Mouse (Mus musculus) adrenal gland, adult 8-10 months (tissue): ENCODE measurements around the gene Pgghg. TPM values are rescaled to one million over a fixed set of nuclear protein-coding genes. Genes with fewer than 3 reads are reported as not detected.

ENCODE experiments used
- DNase-seq: peaks from one replicate; pipeline ENCODE4 v3.0.0; 2022
- total RNA-seq, 4 experiments: library from RNA; stranded (reverse); gene quantifications; 2 replicates each; pipeline ENCODE4 v1.2.4; 2022

Pgghg gene
- total RNA-seq, 4 experiments from 2014 or later = 37.1 to 69.0 (median 52.9) TPM

DNA sequence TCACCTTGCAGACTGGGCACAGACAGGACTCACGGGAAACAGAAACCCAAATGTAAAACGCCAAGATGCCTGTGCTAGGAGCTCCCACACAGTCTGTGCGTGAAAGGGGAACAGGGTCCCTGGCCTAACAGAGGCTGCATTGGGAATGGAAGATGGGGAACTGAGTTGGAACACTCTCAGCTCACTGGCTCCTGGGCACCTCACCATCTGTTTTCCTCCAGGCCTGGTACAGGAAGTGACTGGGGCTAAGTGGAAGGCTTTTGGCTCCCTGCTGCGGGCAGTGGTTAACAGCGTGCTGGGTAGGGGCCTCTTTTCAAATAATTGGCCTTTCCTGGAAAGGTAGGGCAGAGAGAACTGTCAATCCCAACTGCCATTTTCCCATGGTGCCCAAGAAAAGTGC, 49.4 kb downstream of the Pgghg start:
- no peak for DNase-seq

GRCm38 (mm10) chr7:140991117-140991689, 50.0 kb downstream of the Pgghg start:
- DNase-seq = no peak

Other genes starting within 250 kb of the Pgghg start
- gene Olfr541, start 244.1 kb upstream of the Pgghg start, total RNA-seq = not detected
- gene Cyp2e1, start 177.7 kb upstream of the Pgghg start, total RNA-seq = 100 to 1,000 TPM in 3 of 4 experiments, 10 to 100 TPM in 1; 87.7 to 302 (median 204) TPM
- not detected for gene Syce1, start 153.5 kb upstream of the Pgghg start, total RNA-seq
- 1 to 10 TPM; 3.8 to 8.6 (median 5.7) TPM for gene Zfp941, start 119.2 kb upstream of the Pgghg start, total RNA-seq
- 1 to 10 TPM in 2 of 4 experiments, under 1 TPM in 1, not detected in 1; 0.73 to 1.8 (median 1.0) TPM for gene Urah, start 106.4 kb upstream of the Pgghg start, total RNA-seq
- not detected for gene Scgb1c1, start 95.8 kb upstream of the Pgghg start, total RNA-seq
- 1 to 10 TPM in 2 of 4 experiments, under 1 TPM in 1, not detected in 1; 0.23 to 1.3 (median 1.2) TPM for gene Odf3, start 93.6 kb upstream of the Pgghg start, total RNA-seq
- gene Gm45785, start 85.1 kb upstream of the Pgghg start, total RNA-seq = 1 to 10 TPM in 2 of 4 experiments, not detected in 2; 1.0 to 1.2 TPM
- 10 to 100 TPM; 59.8 to 87.7 (median 75.9) TPM for gene Ric8a, start 84.4 kb upstream of the Pgghg start, total RNA-seq
- 10 to 100 TPM; 37.7 to 53.3 (median 46.1) TPM for gene Bet1l, start 83.8 kb upstream of the Pgghg start, total RNA-seq
- 100 to 1,000 TPM; 113 to 125 (median 116) TPM for gene Psmd13, start 59.4 kb upstream of the Pgghg start, total RNA-seq
- 10 to 100 TPM; 33.4 to 48.7 (median 41.0) TPM for gene Sirt3, start 59.1 kb upstream of the Pgghg start, total RNA-seq
- gene Cox8b, start 40.9 kb upstream of the Pgghg start, total RNA-seq = 100 to 1,000 TPM in 3 of 4 experiments, 10 to 100 TPM in 1; 73.2 to 522 (median 364) TPM
- gene Nlrp6, start 20.5 kb upstream of the Pgghg start, total RNA-seq = 1 to 10 TPM; 1.4 to 4.0 (median 2.9) TPM
- 1 to 10 TPM; 1.1 to 2.7 (median 1.9) TPM for gene Ifitm5, start 8.9 kb downstream of the Pgghg start, total RNA-seq
- gene Gm45717, start 14.5 kb downstream of the Pgghg start, total RNA-seq = not detected
- 100 to 1,000 TPM; 431 to 671 (median 563) TPM for gene Ifitm2, start 14.6 kb downstream of the Pgghg start, total RNA-seq
- 10 to 100 TPM; 10.6 to 14.0 (median 13.4) TPM for gene Ifitm1, start 25.8 kb downstream of the Pgghg start, total RNA-seq
- gene Ifitm3, start 69.4 kb downstream of the Pgghg start, total RNA-seq = 100 to 1,000 TPM; 105 to 128 (median 116) TPM
- 1 to 10 TPM in 2 of 4 experiments, under 1 TPM in 1, not detected in 1; 0.81 to 1.5 (median 1.2) TPM for gene Ifitm6, start 76.5 kb downstream of the Pgghg start, total RNA-seq
- gene Gm17387, start 87.7 kb downstream of the Pgghg start, total RNA-seq = not detected
- gene B4galnt4, start 119.7 kb downstream of the Pgghg start, total RNA-seq = 1 to 10 TPM; 2.0 to 6.1 (median 2.7) TPM
- 1 to 10 TPM; 1.6 to 3.1 (median 2.1) TPM for gene Pkp3, start 136.8 kb downstream of the Pgghg start, total RNA-seq
- gene Sigirr, start 159.2 kb downstream of the Pgghg start, total RNA-seq = 1 to 10 TPM; 4.2 to 5.8 (median 4.8) TPM
- gene Ano9, start 176.4 kb downstream of the Pgghg start, total RNA-seq = under 1 TPM in 1 of 4 experiments, not detected in 3; 0.21 TPM
- gene Ptdss2, start 181.0 kb downstream of the Pgghg start, total RNA-seq = 10 to 100 TPM; 36.4 to 46.7 (median 43.0) TPM
- gene Rnh1, start 231.5 kb downstream of the Pgghg start, total RNA-seq = 100 to 1,000 TPM; 339 to 382 (median 360) TPM